Mouse (Mus musculus) cerebellum, adult 8-10 months (tissue): ENCODE data around the gene Mga.

Experiments
- DNase-seq: peaks from one replicate; pipeline ENCODE4 v3.0.0; 2022

The Mga gene

DNA sequence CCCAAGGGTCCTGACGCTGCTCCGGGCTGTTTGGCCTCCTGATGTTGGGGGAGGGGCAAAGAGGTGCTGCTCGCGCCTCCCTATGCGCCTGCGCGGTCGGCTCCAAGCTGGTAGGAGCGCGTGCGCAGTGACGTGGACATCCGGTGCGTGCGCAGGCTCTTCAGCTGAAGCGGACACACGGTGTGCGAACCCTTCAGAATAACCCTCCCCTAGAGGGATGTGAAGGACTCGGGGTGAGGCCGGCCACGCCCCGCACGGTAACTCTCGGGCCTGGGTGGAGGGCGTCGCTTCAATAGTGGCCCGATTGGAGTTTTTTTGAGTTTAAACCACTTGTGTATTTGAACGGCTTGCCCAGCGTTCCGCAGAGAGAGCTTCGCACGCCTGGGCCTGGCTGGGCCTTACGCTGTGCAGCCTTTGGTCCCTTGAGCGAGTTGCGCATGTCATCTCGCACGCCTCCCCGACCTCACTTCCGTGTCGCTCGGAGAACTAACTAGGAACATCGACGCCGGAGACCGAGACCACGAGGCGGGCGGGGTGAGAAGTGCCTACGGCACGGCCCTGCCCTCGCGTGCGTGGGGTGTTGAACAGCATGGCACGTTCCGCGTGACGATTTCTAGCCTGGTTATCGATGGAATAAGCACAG, at the start of gene Mga:
Mga (plus strand) TSS at position 139 of the 643 bp plus-strand sequence.
- DNase-seq: peak; percentile 78

DNA sequence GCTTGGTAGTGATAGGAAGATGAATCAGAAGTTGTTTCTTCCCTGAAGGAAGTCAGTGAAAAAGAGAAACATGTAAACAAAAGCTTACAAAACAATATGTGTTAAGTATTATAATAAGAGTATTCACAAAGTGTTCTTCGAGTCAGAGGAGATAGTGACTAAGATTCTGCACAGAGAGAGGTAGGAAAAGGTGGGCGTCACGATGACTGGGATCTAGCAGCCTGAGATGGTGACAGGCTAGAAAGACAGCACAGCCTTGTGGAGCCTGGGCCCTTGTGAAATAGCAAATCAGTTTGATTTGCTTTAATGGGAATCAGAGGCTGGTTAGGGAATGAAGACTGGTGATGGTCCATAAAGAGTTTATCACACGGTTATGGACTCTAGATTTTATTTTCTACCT, 43.2 kb upstream of the Mga start:
- no peak for DNase-seq

GRCm38 (mm10) chr2:119855310-119855850, 41.6 kb upstream of the Mga start:
- no peak for DNase-seq

- DNase-seq: no peak
Observed at GRCm38 (mm10) chr2:119857341-119857740, 39.7 kb upstream of the Mga start.

- no peak for DNase-seq
Observed at GRCm38 (mm10) chr2:119864484-119864883, 32.5 kb upstream of the Mga start.

DNA sequence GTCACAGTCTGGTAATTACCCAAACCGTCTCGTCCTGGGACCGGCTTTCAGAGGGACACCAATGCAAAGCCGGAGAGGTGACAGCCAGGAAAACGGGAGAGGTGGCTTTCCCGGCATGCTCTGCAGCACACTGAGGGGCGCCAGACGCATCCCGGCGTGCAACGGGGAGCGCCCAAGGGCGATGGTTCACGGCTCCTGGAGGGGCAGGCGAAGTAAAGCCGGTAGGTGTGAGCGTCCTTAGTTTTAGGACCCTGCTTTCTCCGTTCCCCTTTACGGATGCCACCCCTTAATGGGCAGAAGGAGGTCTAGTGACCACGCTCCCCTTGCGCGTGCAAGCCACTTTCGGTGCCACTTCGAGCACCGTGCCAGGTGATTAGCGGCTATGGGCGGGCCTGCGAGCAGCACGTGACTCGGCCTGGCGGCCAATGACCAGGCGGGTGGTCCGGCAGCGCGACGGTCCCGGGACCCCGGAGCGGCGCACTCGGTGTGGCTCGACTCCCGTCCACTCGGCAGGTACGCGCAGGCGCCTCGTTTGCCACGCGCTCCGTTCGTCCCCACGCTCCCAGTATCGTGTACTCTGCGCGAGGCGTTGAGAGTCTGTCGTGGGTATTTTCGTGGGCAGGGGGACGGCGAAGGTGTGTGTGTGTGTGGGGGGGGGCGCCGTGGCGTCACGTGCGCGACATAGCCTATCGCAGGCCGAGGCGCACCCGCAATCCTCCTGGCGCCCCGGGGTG, 24.5 kb upstream of the Mga start:
- peak; percentile 81 for DNase-seq

- DNase-seq: peak; percentile 88
Observed at GRCm38 (mm10) chr2:119873105-119873464, 23.9 kb upstream of the Mga start.

DNA sequence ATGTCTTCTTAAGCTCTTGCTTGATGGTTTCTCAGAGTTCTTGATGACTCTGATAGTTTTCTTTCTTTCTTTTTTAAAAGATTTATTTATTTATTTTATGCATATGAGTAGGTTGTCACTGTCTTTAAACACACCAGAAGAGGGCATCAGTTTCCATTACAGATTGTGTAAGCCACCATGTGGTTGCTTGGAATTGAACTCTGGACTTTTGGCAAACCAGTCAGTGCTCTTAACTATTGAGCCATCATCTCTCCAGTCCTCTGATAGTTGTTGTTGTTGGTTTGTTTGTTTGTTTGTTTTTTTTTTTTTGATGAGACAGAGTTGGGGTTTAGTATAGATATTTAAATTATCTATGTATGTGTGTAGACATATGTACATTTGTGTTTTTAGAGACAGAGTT, 21.0 kb upstream of the Mga start:
- no peak for DNase-seq

GRCm38 (mm10) chr2:119887201-119887600, 9.8 kb upstream of the Mga start:
- no peak for DNase-seq

DNA sequence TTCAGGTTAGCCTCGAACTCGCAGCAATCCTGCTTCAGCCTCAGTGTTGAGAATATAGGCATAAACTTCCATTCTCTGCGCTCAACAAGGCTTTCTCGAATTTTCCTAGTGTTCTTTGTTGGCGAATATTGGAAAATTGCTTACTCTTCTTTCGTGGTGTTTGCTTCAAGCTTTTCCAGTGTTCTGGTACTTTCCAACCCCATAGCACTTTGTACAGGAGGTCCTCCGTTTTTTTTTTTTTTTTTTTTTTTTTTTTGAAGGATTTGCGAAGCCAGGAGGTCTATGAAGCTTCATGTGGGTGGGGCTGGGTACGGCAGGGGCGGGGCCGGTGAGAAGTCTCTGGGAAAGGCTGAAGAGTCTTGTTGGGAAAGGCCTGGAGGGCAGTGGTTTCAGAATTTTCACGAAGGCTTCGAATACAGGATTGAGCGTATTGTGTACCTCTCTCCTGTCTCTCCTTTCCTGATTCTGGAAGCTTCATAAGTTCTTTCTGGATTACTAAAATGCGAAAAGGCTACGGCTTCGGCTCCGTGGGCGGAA, 407 bp upstream of the Mga start:
- no peak for DNase-seq

DNA sequence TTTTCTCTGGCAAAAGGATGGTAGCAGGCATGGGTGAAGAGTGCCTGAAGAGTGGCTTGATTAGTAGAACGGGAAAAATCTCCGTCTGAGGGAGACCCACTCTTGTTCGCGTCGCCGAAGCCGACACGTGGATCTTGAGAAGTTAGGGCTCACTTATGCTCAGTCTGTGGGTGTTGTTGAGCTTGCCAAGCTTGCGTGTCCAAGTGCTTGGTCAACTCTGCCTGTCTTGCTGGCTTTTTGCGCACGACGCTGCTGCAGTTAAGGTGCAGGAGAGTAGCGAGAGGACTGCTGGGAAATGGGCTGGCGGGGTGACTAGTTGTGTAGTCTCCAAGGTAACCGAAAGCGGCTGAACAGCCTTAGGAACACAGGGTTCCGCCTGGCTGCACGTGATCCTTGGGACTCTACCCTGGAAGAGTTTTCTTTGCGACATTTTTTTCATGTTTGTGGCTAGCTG, 1.1 kb downstream of the Mga start:
- peak; percentile 28 for DNase-seq

DNA sequence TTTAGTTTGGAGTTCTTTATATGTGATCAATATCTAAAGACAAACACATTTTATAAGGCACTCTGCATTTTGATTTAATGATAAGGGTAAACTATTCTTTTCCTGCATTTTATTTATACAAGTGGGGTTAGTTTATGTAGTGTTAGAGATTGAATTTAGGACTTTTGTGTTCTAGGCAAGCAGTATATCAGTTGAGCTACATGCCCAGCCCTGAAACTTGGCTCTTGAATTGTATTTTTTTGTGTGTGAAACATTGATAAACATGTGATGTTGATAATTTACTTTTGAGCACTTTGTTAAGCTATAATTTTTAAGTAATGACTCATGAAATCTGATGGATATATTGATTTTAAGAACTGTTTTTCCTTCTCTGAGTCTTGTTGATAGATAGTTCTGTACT, 19.0 kb downstream of the Mga start:
- no peak for DNase-seq

DNA sequence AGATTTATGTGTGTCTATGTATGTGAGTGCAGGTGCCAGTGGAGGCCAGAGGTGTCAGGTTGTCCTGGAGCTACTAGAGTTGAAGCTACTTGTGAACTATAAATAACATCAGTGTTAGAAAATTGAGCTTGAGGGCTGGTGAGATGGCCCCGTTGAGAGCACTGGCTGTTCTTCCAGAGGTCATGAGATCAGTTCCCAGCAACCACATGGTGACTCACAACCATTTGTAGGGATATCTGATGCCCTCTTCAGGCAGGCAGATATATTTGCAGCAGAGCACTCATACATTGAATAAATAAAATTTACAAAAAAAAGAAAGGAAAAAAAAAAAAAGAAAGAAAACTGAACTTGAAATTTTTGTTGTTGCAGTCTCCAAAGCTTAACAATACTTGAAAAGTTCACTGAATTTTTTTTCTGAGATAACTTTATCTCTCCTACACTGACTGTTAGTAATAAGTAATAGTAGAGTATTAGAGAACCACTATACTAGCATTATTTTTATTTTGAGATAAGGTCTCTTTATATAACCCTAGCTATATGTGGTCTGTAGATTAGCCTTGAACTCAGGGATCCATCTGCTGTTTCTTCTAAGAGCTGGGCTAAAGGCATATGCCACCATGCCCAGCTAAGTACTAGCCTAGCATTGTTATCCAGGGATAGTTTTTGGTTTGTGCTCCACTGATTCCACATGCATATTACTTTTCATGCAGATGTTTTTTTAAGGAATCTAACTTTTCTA, 20.8 kb downstream of the Mga start:
- no peak for DNase-seq

- peak; percentile 55 for DNase-seq
Observed at GRCm38 (mm10) chr2:119970571-119970970, 73.5 kb downstream of the Mga start.

- DNase-seq: no peak
Observed at GRCm38 (mm10) chr2:119971316-119971715, 74.3 kb downstream of the Mga start.

- peak; percentile 94 for DNase-seq
Observed at GRCm38 (mm10) chr2:119971837-119972536, 75.0 kb downstream of the Mga start.

- no peak for DNase-seq
Observed at GRCm38 (mm10) chr2:119972537-119972879, 75.5 kb downstream of the Mga start, which contains the start of gene Mapkbp1. Gene Mapkbp1 (plus strand): TSS chr2:119972699.

GRCm38 (mm10) chr2:119980343-119980986, 83.4 kb downstream of the Mga start:
- DNase-seq: no peak

DNA sequence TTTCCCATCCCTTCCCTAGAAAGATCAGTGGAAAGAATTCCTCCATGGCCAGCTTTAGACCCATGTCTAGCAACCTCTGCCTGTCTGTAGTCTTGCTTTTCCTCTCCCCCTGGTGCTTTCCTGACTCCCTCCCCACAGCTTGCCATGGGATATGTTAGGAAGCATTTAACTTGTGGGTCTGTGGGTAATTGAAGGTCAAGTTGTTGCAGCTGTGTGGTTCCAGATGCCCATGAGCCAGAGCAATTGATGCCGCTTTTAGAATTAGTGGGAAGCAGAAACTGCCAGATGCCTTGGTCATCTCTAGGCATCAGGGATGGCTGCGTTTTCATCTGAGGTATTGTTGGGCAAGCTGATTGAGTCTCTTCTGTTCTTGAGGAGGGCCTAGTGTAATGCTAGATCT, 84.6 kb downstream of the Mga start:
- no peak for DNase-seq

- DNase-seq: no peak
Observed at GRCm38 (mm10) chr2:119985871-119986270, 88.8 kb downstream of the Mga start.

- DNase-seq: no peak
Observed at GRCm38 (mm10) chr2:119986369-119986768, 89.3 kb downstream of the Mga start.

DNA sequence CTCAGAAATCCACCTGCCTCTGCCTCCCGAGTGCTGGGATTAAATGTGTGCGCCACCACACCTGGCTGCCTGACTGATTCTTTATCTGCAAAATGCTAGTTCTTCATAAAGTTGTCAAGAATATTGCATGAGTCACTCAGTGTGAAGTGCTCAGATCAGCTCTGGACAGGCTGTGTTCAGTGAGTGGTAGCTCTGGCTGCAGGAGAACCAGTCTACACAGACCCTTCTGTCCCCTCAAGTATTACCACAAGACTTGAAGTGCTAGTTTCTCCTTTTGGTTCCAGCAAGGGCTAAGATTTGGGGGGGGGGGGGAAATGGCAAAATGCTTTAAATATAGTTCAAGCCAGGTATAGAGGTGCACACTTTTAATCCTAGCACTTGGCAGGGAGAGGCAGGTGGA, 90.4 kb downstream of the Mga start:
- DNase-seq: no peak
